Mouse (Mus musculus) hindbrain, embryonic 11.5 days (tissue): ENCODE measurements around the gene Lmo3. TPM values are rescaled to one million over a fixed set of nuclear protein-coding genes. Genes with fewer than 3 reads are reported as not detected.

Experiments
- ATAC-seq: fragments of 200-750 bp; cut with Nextera tagmentation; 2 replicates; pipeline ENCODE4 v1.8.0; 2017; ENCODE audit warnings: mild to moderate bottlenecking, moderate TSS enrichment, moderate library complexity; ENCODE audit not compliant: low FRiP score
- DNase-seq: peaks from one replicate; pipeline ENCODE4 v3.0.0-alpha.2; 2015; ENCODE audit warnings: low spot score
- H3K27ac ChIP-seq: fragments of 300-500 bp; sonication (generic); 2 replicates; pipeline ENCODE4 v1.5.1; 2014; ENCODE audit warnings: mild to moderate bottlenecking, low read depth, low read length
- H3K27me3 ChIP-seq: fragments of 300-500 bp; sonication (generic); 2 replicates; pipeline ENCODE4 v1.6.1; 2014; ENCODE audit warnings: mild to moderate bottlenecking, low read length, moderate library complexity, mixed read lengths; ENCODE audit not compliant: control insufficient read depth, insufficient read depth
- H3K36me3 ChIP-seq: fragments of 300-500 bp; sonication (generic); 2 replicates; pipeline ENCODE4 v1.6.1; 2014; ENCODE audit warnings: mild to moderate bottlenecking, low read length, moderate library complexity, mixed read lengths; ENCODE audit not compliant: control insufficient read depth, insufficient read depth
- H3K4me1 ChIP-seq: fragments of 300-500 bp; sonication (generic); replicated peaks from 2 replicates; pipeline ENCODE4 v1.6.1; 2014; ENCODE audit warnings: low read length, mixed read lengths; ENCODE audit not compliant: control insufficient read depth, insufficient read depth
- H3K4me2 ChIP-seq: fragments of 300-500 bp; sonication (generic); replicated peaks from 2 replicates; pipeline ENCODE4 v1.6.1; 2014; ENCODE audit warnings: mild to moderate bottlenecking, low read depth, low read length
- H3K4me3 ChIP-seq: fragments of 300-500 bp; sonication (generic); 2 replicates; pipeline ENCODE4 v1.5.1; 2014; ENCODE audit warnings: low read depth, low read length
- H3K9ac ChIP-seq: fragments of 300-500 bp; sonication (generic); 2 replicates; pipeline ENCODE4 v1.6.1; 2014; ENCODE audit warnings: low read depth, low read length
- H3K9me3 ChIP-seq: fragments of 300-500 bp; sonication (generic); 2 replicates; pipeline ENCODE4 v1.6.1; 2016; ENCODE audit warnings: low read length; ENCODE audit not compliant: control insufficient read depth
- WGBS: fragments of 180-500 bp; shearing (Covaris S2); extraction: QIAGEN DNeasy Blood & Tissue Kit; methylation state at CpG from one replicate; pipeline ENCODE4 v1.1.7; 2014; 5-methylcytosine and 5-hydroxymethylcytosine counted together
- polyA plus RNA-seq: library from polyadenylated mRNA; unstranded; fragments of >200 nt; fragmentation: Nextera tagmentation; extraction: Ambion mirVana; gene quantifications from 2 replicates; pipeline ENCODE4 v1.2.1, GENCODE M21; 2014

Lmo3 gene
- polyA plus RNA-seq, 1 experiment from 2014 or later: 13.1 TPM

DNA sequence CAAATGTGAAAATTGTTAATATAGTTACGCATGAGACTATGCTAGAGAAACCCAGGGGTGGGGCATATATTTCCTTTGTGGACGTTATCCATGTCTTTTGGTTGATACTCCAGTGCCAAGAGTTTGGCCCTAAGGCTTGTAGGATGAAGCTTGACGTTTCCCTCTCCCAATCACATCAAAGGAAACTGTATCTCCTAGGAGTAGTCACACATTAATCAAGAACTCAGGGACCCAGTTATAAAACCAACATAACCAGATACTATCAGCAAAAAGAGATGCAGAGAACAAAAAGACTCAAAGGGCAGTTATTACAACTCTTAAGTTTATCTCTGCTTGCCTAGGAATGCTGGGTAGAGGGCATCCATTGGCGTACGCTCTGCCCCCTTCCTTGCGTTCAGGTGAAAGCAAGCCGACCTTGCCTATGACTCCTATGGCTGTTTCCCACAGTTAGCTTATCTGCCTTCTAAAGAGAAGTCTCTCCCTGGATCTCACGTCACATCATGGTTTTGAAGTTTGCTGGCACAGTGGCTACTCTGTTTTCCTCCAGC is 261.5 kb downstream of the Lmo3 start:
- no peak overlapping the region for H3K4me2 ChIP-seq
- H3K27me3 ChIP-seq: no peaks in the 10 kb centered on the region
- H3K36me3 ChIP-seq: no peaks in the 10 kb centered on the region
- no peak overlapping the region for H3K4me3 ChIP-seq
- H3K27ac ChIP-seq: no peak overlapping the region
- no peak overlapping the region for H3K9ac ChIP-seq
- ATAC-seq (no peak), DNase-seq (no peak)
- no peaks in the 10 kb centered on the region for H3K9me3 ChIP-seq
- 92% methylated on average over 8 of the region's 8 CpGs for WGBS
- H3K4me1 ChIP-seq: no peaks in the 10 kb centered on the region

Other genes starting within 250 kb of the Lmo3 start
- gene Igbp1b, start 76.6 kb upstream of the Lmo3 start, polyA plus RNA-seq: not detected in 2 replicates